Mouse (Mus musculus): ENCODE measurements around the gene Nsun7. TPM values are rescaled to one million over a fixed set of nuclear protein-coding genes. Genes with fewer than 3 reads are reported as not detected.

Gene Nsun7
- polyA plus RNA-seq, 1 experiment from 2014 or later, result 1.3 TPM

DNA sequence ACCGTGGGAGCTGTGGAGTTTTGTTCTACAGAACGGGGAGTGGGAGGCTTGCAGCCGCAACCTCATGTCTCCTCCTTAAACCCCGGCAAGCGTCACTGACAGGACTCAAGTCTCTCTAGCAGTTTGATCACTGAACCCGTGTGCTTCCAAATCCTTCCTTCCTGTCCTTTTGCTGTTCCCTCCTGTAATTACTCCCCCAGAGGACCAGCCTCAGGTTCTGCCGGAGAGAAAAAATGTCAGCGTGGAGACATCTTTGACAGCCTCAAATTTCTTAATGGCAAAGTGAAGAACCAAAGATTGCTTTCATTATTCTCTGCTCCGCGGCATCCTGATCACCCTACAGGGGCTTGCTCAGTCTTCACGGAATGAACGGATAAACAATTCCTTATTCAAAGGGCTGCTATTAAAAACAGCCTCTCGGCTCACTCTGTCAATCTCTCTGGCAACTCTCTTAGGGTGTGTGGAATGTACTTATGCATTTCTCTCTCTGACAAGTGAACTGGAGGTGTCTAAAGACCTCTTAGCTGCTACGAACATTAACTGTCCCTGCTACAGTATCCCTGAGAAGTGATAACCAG lies 60.2 kb downstream of the Nsun7 start:
- Histone ChIP-seq H3K36me3 (peaks cover 4% of the 10 kb centered on the region; the same call in 1 of the 2 replicates), H3K9me3 (no peaks in the 10 kb centered on the region), H3K4me3 (no peak overlapping the region), H3K27me3 (no peaks in the 10 kb centered on the region), H3K27ac (replicated peaks) (peak overlapping the region; percentile 68), H3K4me1 (replicated peaks) (peaks cover 21% of the 10 kb centered on the region), H3K9ac (no peak overlapping the region), H3K4me2 (peak overlapping the region; percentile 15)
- 0 out of 2 replicates have a peak, but pooled peaks have one; percentile 9 for ATAC-seq (ENCODE audit: low read depth)
- 38% methylated on average over 14 of the region's 14 CpGs for WGBS

DNA sequence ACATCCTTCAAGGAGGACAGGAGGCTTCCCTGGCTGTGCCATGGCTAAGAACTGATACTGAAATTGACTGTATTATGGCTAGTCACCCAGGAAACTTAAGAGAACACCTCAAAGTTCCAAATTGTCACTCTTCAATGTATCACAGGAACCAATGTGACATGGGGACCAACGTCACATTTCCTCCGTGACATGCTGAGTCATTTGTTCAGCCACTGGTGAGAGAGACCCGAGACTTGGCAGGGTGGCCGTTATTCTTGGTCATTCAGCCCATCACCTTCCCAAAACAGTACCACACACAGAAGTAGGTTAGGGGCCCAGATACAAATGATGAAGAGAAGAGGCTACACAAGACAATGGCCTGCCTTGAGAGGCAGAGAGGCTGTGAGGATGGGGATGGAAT lies 63.4 kb downstream of the Nsun7 start:
- no peak overlapping the region for H3K27ac ChIP-seq (replicated peaks)
- H3K4me1 ChIP-seq (replicated peaks), result peaks cover 29% of the 10 kb centered on the region
- no peak overlapping the region for H3K9ac ChIP-seq
- H3K27me3 ChIP-seq, result no peaks in the 10 kb centered on the region
- no peak overlapping the region for H3K4me3 ChIP-seq
- H3K4me2 ChIP-seq, result no peak overlapping the region
- H3K9me3 ChIP-seq, result no peaks in the 10 kb centered on the region
- WGBS, result 85% methylated on average over 4 of the region's 4 CpGs
- H3K36me3 ChIP-seq, result peaks cover 4% of the 10 kb centered on the region; the same call in 1 of the 2 replicates
- ATAC-seq (ENCODE audit: low read depth), result no peak

DNA sequence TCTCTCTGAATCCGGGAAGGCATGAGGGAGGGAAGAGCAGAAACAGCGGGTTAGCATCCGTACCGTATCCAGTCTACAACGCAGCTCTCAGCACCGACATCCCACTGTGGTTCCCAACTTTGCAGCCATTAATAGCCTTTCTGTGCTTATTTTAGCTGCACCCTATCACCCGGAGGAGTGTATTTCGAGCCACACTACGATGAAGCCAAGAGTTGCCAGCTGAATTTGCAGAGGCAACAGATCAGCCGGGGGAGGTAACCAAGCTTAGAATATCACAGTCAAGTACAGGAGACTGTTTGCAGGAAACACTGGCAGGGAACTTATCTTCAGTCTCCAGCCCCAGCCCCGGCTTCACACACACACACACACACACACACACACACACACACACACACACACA lies 63.9 kb downstream of the Nsun7 start:
- Histone ChIP-seq H3K36me3 (no peaks in the 10 kb centered on the region), H3K9me3 (no peaks in the 10 kb centered on the region), H3K4me1 (replicated peaks) (peaks cover 33% of the 10 kb centered on the region), H3K27ac (replicated peaks) (no peak overlapping the region), H3K4me3 (no peak overlapping the region), H3K9ac (no peak overlapping the region), H3K4me2 (no peak overlapping the region), H3K27me3 (no peaks in the 10 kb centered on the region)
- WGBS, result 81% methylated on average over 10 of the region's 11 CpGs
- no peak for ATAC-seq (ENCODE audit: low read depth)

DNA sequence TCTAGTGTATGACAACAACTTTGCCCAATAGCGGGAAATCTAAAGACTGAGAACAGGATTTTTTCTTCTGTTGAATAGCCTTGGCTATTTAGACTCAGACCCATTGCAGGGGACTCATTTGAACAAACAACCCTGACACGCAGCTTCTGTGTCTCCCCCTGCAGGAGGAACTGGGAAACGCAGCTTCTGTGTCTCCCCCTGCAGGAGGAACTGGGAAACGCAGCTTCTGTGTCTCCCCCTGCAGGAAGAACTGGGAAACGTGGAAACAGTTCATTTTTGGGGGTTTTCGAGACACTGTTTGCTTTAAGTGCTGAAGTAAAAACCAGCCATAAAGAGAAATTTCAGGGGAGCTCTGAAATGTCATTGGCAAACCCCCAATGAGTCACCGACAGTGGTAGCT lies 66.7 kb downstream of the Nsun7 start:
- Histone ChIP-seq H3K4me3 (no peak overlapping the region), H3K27me3 (no peaks in the 10 kb centered on the region), H3K27ac (replicated peaks) (no peak overlapping the region), H3K9ac (no peak overlapping the region), H3K36me3 (no peaks in the 10 kb centered on the region), H3K9me3 (no peaks in the 10 kb centered on the region), H3K4me2 (no peak overlapping the region), H3K4me1 (replicated peaks) (peaks cover 29% of the 10 kb centered on the region)
- ATAC-seq (ENCODE audit: low read depth), result no peak
- WGBS, result 81% methylated on average over 7 of the region's 7 CpGs

DNA sequence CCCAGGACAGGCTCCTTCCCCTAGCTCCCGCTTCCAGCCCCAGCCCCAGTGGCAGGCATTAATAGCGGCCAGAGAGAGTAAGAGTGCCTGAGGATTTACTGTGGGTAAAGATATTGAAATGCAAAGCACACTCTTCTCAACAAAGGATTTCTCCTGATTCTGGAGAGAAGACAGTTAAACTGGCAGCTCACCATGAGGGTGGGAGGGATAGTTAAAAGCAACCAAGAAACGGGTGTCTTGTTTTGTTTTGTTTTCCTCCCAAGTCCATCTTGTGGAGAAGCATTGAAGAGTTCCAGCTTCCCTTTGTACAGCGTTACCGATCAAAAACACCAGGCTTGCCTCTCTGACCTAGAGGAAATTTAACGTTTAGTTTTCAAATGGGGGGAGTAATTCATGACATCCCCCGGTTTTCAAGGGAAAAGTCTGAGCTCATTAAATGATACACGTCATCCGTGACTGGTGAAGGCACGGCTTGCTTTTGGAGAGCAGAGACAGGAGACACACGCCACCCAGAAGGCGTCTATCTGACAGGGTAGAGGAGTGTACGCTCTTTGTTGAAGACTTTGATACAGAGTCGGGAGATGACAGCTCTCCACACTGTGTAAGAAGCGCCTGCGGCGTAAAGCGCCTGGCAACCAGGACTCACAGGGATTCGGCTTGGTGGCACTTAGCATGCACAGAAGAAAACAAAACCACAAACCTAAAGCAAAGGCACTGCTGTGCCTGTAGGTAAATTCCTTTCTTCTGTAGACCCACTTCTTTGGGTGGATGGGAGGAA lies 68.4 kb downstream of the Nsun7 start:
- Histone ChIP-seq H3K4me1 (replicated peaks) (peaks cover 29% of the 10 kb centered on the region), H3K36me3 (no peaks in the 10 kb centered on the region), H3K4me3 (peak overlapping the region; percentile 14), H3K27me3 (no peaks in the 10 kb centered on the region), H3K4me2 (peak overlapping the region; percentile 46), H3K27ac (replicated peaks) (peak overlapping the region; percentile 76), H3K9ac (peak overlapping the region; percentile 48), H3K9me3 (no peaks in the 10 kb centered on the region)
- ATAC-seq (ENCODE audit: low read depth), result peak; percentile 89
- 22% methylated on average over 19 of the region's 19 CpGs for WGBS

DNA sequence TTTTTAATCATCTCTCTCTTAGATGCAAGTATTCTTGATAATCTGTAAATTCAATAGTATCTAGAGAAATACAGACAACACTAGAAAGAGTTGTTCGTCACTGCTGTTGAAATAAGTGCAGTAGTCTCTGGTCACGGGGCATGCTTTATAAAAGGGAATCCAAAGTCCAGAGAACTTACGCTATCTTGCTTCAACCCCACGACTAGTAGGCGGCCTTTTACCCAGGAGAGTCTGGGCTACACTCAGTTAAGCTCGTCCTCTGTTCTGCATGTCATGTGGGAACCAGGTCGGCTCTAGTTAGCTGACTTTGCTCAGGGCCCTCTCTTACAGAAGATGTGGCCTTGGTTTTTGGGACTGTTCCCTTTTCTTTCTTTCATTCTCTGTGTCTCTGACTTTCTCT lies 69.1 kb downstream of the Nsun7 start:
- no peak for ATAC-seq (ENCODE audit: low read depth)
- Histone ChIP-seq H3K9me3 (no peaks in the 10 kb centered on the region), H3K4me2 (peak overlapping the region; percentile 46), H3K27me3 (no peaks in the 10 kb centered on the region), H3K27ac (replicated peaks) (peak overlapping the region; percentile 76), H3K9ac (peak overlapping the region; percentile 48; the same call in 1 of the 2 replicates), H3K36me3 (no peaks in the 10 kb centered on the region), H3K4me3 (no peak overlapping the region), H3K4me1 (replicated peaks) (peaks cover 29% of the 10 kb centered on the region)
- 81% methylated on average over 7 of the region's 7 CpGs for WGBS

DNA sequence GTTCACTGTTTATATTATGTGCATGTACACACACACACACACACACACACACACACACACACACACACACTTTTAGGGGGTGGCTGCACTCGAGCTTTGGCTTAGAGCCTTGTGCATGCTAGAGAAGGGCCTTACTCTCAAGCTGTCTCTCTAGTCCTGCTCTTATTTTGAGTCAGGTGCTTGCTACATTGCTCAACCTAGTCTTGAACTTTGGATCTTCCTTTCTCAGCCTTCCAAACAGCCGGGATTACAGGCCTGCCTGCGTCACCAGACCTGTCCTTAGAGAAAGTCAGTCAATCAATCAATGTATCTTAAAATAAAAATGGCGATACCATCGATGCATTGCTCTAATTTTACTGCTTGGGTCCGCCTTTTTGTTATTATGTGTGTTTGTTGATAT lies 71.1 kb downstream of the Nsun7 start:
- H3K4me2 ChIP-seq, result no peak overlapping the region
- no peak overlapping the region for H3K4me3 ChIP-seq
- H3K36me3 ChIP-seq, result no peaks in the 10 kb centered on the region
- H3K9me3 ChIP-seq, result no peaks in the 10 kb centered on the region
- no peaks in the 10 kb centered on the region for H3K27me3 ChIP-seq
- peaks cover 32% of the 10 kb centered on the region for H3K4me1 ChIP-seq (replicated peaks)
- no peak overlapping the region for H3K9ac ChIP-seq
- WGBS, result 91% methylated on average over 6 of the region's 6 CpGs
- no peak for ATAC-seq (ENCODE audit: low read depth)
- no peak overlapping the region for H3K27ac ChIP-seq (replicated peaks)

DNA sequence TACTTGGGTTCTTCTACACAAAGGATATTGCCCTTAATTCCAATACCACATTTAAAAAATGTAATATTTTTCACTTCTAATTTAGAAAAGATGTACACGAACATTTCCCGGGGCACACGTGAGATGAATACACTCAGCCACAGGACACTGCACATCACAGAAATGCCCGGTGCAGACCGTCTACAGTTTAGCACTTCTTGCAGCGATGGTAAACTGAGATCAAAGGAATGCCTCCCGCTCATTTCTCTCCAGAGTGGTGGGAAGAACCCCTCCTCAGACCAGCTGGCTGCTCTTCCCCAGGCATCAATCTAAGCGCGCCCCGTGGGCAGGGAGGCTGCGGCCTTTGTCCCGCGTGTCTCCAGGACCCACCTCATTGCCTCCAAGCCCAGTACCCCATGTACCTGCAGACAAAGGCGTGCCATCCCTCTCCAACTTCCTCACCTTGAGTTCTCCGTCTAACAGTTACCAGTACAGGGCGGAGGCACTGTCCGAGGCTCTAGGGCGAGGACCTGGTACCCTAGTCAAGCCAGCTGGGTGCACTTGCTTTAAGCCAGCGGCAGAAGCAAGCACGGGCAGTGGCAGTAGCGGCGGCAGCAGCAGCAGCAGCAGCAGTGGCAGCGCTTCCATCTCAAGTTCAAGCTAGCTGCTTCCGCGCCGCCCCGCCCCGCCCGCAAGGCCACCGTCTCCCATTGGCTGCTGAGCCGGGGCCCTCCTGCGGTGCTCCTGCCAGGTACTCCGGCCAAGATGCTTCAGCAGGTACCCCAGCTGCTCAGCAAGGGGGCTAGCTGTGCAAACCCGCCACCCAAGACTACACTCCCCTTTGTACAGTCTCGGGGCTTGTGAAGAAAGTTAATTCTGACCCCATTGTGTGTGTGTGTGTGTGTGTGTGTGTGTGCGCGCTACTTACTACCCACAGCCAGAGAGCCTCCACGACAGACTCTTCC lies 77.6 kb downstream of the Nsun7 start:
- WGBS, result 2% methylated on average over 38 of the region's 38 CpGs
- Histone ChIP-seq H3K4me1 (replicated peaks) (peaks cover 71% of the 10 kb centered on the region), H3K9ac (peak overlapping the region; percentile 79), H3K27me3 (no peaks in the 10 kb centered on the region), H3K36me3 (no peaks in the 10 kb centered on the region), H3K27ac (replicated peaks) (peak overlapping the region; percentile 83), H3K9me3 (no peaks in the 10 kb centered on the region), H3K4me3 (peak overlapping the region; percentile 55), H3K4me2 (peak overlapping the region; percentile 83)
- ATAC-seq (ENCODE audit: low read depth), result peak; percentile 75

DNA sequence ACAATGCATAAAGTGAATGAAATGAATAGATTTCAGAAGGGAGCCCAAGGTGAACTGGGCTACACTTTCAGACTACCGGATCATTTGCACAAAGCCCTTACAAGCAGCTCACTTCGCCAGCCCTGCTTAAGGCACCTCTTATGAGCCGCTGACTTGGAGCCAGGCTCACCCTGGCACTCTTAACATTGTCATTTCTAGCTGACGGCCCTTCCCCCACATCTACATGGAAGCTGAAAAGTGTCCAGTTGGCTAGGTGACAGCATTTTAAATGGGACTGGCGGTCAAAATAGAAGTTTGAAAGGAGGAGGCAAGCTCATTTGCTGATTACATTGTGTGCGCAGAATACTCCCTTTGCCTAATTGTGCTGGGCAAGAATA lies 78.3 kb downstream of the Nsun7 start:
- no peaks in the 10 kb centered on the region for H3K27me3 ChIP-seq
- H3K9ac ChIP-seq, result peak overlapping the region; percentile 79
- 21% methylated on average over 6 of the region's 6 CpGs for WGBS
- peak overlapping the region; percentile 83 for H3K4me2 ChIP-seq
- peaks cover 71% of the 10 kb centered on the region for H3K4me1 ChIP-seq (replicated peaks)
- no peaks in the 10 kb centered on the region for H3K36me3 ChIP-seq
- H3K4me3 ChIP-seq, result peak overlapping the region; percentile 55
- H3K27ac ChIP-seq (replicated peaks), result peak overlapping the region; percentile 83
- peak; percentile 57 for ATAC-seq (ENCODE audit: low read depth)
- H3K9me3 ChIP-seq, result no peaks in the 10 kb centered on the region

DNA sequence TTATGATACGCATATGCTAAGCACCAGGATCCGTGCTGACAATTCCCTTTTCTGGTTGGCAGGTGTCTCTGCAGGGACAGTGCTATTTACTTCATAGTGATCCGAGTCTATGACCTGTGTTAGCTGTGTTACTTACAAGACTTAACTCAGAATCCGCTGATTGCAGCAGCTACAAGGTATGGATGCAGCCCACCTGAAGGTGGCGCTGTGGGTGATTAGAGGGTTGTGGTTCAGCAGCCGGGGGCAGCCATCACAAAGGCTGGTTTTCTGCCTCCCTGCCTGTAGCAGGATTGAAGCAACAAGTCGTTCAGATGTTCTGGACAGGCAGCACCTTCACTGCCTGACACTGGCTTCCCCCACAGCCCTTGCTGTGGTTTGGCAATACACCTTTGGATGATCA lies 78.9 kb downstream of the Nsun7 start:
- H3K4me2 ChIP-seq, result no peak overlapping the region
- H3K27me3 ChIP-seq, result no peaks in the 10 kb centered on the region
- H3K4me3 ChIP-seq, result no peak overlapping the region
- ATAC-seq (ENCODE audit: low read depth), result no peak
- H3K36me3 ChIP-seq, result no peaks in the 10 kb centered on the region
- no peaks in the 10 kb centered on the region for H3K9me3 ChIP-seq
- H3K27ac ChIP-seq (replicated peaks), result no peak overlapping the region
- 33% methylated on average over 7 of the region's 7 CpGs for WGBS
- H3K9ac ChIP-seq, result no peak overlapping the region
- peaks cover 71% of the 10 kb centered on the region for H3K4me1 ChIP-seq (replicated peaks)

DNA sequence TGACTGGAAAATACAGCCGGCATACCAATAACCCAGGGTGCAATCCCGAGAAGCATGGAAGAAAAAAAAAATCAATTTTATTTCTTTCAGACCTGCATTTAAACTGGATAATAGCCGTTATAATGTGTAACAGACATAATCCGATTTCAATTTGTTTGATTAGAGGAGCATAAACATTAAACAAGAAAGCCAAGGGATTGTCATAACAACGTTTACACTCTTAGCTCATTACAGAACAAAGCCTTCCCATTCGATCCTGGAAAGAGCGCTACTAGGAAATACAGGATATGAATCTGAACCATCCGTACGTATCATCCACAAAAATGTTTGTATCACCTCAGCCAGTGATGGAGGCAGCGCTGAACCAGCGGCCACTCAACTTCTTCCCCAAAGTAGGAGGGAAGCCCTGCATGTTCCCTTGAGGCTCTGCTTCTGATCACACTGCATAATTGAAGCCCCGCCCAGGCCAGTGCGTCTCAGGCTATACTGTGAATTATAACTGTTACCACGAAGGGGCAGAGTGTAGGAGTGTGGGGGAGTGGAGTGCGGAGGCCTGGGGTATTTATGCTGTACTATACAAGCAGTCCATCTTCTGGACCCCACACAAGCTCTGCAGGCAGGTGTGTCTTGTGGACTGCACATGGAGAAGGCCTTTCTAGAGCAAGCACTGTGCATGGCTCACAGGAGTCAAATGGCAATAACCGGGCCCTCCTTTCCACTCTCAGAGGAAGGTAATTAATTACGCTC lies 80.8 kb downstream of the Nsun7 start:
- peak overlapping the region; percentile 3 for H3K9ac ChIP-seq
- H3K9me3 ChIP-seq, result no peaks in the 10 kb centered on the region
- H3K27ac ChIP-seq (replicated peaks), result peak overlapping the region; percentile 86
- no peaks in the 10 kb centered on the region for H3K27me3 ChIP-seq
- ATAC-seq (ENCODE audit: low read depth), result peak; percentile 33; the same call in 1 of the 2 replicates
- no peak overlapping the region for H3K4me3 ChIP-seq
- no peaks in the 10 kb centered on the region for H3K36me3 ChIP-seq
- WGBS, result 47% methylated on average over 17 of the region's 17 CpGs
- H3K4me2 ChIP-seq, result peak overlapping the region; percentile 9
- peaks cover 70% of the 10 kb centered on the region for H3K4me1 ChIP-seq (replicated peaks)

Measured in neural tube, embryonic 13.5 days (tissue).